9 mouse cellular contexts compared by ENCODE assay signal in the genomic region with DNA sequence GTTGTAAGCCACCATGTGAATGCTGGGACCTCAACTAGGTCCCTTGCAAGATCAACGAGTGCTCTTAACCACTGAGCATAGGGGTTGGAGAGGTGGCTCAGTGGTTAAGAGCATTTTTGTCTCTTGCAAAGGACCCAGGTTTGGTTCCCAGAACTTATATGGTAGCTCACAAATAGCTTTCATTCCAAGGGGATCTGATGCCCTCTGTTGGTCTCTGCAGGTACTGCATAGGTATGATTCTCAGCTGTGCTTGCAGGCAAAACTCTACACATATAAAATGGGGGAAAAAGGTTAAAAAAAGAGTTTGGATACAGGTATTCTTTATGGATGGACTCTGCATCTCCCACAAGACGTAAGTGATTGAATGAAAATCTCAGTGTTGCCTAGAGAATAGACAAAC. TPM values are rescaled to one million over a fixed set of nuclear protein-coding genes. Genes with fewer than 3 reads are reported as not detected.
DNase-seq lines count a peak whose midpoint lies in the region; ATAC-seq and TF ChIP-seq lines count a peak whose summit lies in the region.
"Had no signal": no experiment of that assay in that cellular context is flagged by ENCODE, and none has a peak within 500 bp of the region (broad histone marks: within the 10 kb centered on the region; RNA-seq: fewer than 3 reads in every experiment).

No protein-coding gene starts in this region.

- no peak overlapping the region for H3K9ac ChIP-seq in forebrain, postnatal 0 days
- H3K9ac ChIP-seq in forebrain, embryonic 16.5 days (replicated peaks; ENCODE audit: low read depth, low read length): no peak overlapping the region
- H3K9ac ChIP-seq in forebrain, embryonic 12.5 days: no peak overlapping the region
- H3K9ac ChIP-seq: midbrain, embryonic 12.5 days had no signal

- H3K27me3 ChIP-seq in forebrain, postnatal 0 days (ENCODE audit: insufficient read depth, low read length): no peaks in the 10 kb centered on the region
- no peaks in the 10 kb centered on the region for H3K27me3 ChIP-seq in forebrain, embryonic 16.5 days (replicated peaks; ENCODE audit: control insufficient read depth, insufficient read depth, low read length)
- no peaks in the 10 kb centered on the region for H3K27me3 ChIP-seq in forebrain, embryonic 12.5 days
- H3K27me3 ChIP-seq: midbrain, embryonic 12.5 days had no signal

- 65% methylated on average over 2 of the region's 2 CpGs for whole genome bisulfite sequencing in forebrain, postnatal 0 days
- WGBS in forebrain, embryonic 16.5 days: 63% methylated on average over 2 of the region's 2 CpGs
- WGBS in forebrain, embryonic 12.5 days: 70% methylated on average over 2 of the region's 2 CpGs

- no peaks in the 10 kb centered on the region for H3K36me3 ChIP-seq in forebrain, postnatal 0 days (ENCODE audit: insufficient read depth)
- no peaks in the 10 kb centered on the region for H3K36me3 ChIP-seq in forebrain, embryonic 16.5 days (ENCODE audit: control insufficient read depth, insufficient read depth)
- H3K36me3 ChIP-seq in forebrain, embryonic 12.5 days (replicated peaks): no peaks in the 10 kb centered on the region
- H3K36me3 ChIP-seq: midbrain, embryonic 12.5 days had no signal

- no peak for DNase-seq in forebrain, postnatal 0 days
- DNase-seq in 416B (ENCODE audit: low read depth): peak; percentile 65
- DNase-seq in adrenal gland, postnatal 36 days: peak; percentile 34 to 50
- peak; percentile 48 for DNase-seq in lung, postnatal 36 days
- DNase-seq in layer of hippocampus, adult 11-12 months (ENCODE audit: low spot score): no peak

- H3K4me1 ChIP-seq in forebrain, postnatal 0 days (ENCODE audit: insufficient read depth): peaks cover 7% of the 10 kb centered on the region
- peaks cover 3% of the 10 kb centered on the region for H3K4me1 ChIP-seq in forebrain, embryonic 16.5 days (replicated peaks; ENCODE audit: control insufficient read depth, insufficient read depth, low read length)
- peaks cover 11% of the 10 kb centered on the region; the same call in 1 of the 2 replicates for H3K4me1 ChIP-seq in forebrain, embryonic 12.5 days

- peak; percentile 44 for TF ChIP-seq CTCF in forebrain, postnatal 0 days (IDR thresholded peaks at IDR 0.05; ENCODE audit: low read depth)

- ATAC-seq in forebrain, postnatal 0 days: no peak
- ATAC-seq in forebrain, embryonic 16.5 days: no peak
- ATAC-seq in forebrain, embryonic 12.5 days (ENCODE audit: low FRiP score): no peak
- no peak; the same call in 1 of the 2 replicates for ATAC-seq in megakaryocyte-erythroid progenitor cell, adult 5-6 weeks (replicated peaks; ENCODE audit: low FRiP score, low TSS enrichment, poor library complexity, severe bottlenecking)

- H3K9me3 ChIP-seq in forebrain, postnatal 0 days (ENCODE audit: low read length): no peaks in the 10 kb centered on the region
- H3K9me3 ChIP-seq in forebrain, embryonic 16.5 days (ENCODE audit: control insufficient read depth, low read length): no peaks in the 10 kb centered on the region
- H3K9me3 ChIP-seq in forebrain, embryonic 12.5 days: no peaks in the 10 kb centered on the region
- H3K9me3 ChIP-seq: midbrain, embryonic 12.5 days had no signal

- H3K27ac ChIP-seq in forebrain, postnatal 0 days (ENCODE audit: low read depth, low read length): no peak overlapping the region
- no peak overlapping the region for H3K27ac ChIP-seq in forebrain, embryonic 16.5 days (ENCODE audit: low read length)
- no peak overlapping the region for H3K27ac ChIP-seq in forebrain, embryonic 12.5 days
- H3K27ac ChIP-seq: midbrain, embryonic 12.5 days had no signal

- H3K4me2 ChIP-seq in forebrain, postnatal 0 days (ENCODE audit: low read depth): no peak overlapping the region
- H3K4me2 ChIP-seq in forebrain, embryonic 16.5 days (ENCODE audit: low read length): no peak overlapping the region
- no peak overlapping the region for H3K4me2 ChIP-seq in forebrain, embryonic 12.5 days
- H3K4me2 ChIP-seq: midbrain, embryonic 12.5 days had no signal

- H3K4me3 ChIP-seq in forebrain, postnatal 0 days (ENCODE audit: low read depth, low read length): no peak overlapping the region
- no peak overlapping the region for H3K4me3 ChIP-seq in forebrain, embryonic 16.5 days (replicated peaks; ENCODE audit: low read length)
- no peak overlapping the region for H3K4me3 ChIP-seq in forebrain, embryonic 12.5 days (replicated peaks)
- H3K4me3 ChIP-seq: midbrain, embryonic 12.5 days had no signal

RNA-seq across cellular contexts. Expression of gene Rab29, which starts 15.8 kb away (rescaled TPM):
- total RNA-seq in forebrain, postnatal 0 days (2014; rRNA removed): 7.9 and 9.1 TPM in 2 replicates
- 9.3 and 9.8 TPM in 2 replicates for polyA plus RNA-seq in forebrain, postnatal 0 days (2015; fragmentation: Nextera tagmentation; extraction: Ambion mirVana)
- 8.8 and 9.0 TPM in 2 replicates for polyA plus RNA-seq in forebrain, embryonic 16.5 days (2015; fragmentation: Nextera tagmentation; extraction: Ambion mirVana)
- total RNA-seq in adrenal gland, postnatal 36 days (2021): 10 to 100 TPM; 16.1 to 23.0 TPM
- polyA plus RNA-seq in forebrain, embryonic 12.5 days (2016; fragmentation: Nextera tagmentation; extraction: Ambion mirVana): 9.7 and 10.7 TPM in 2 replicates
- 7.9 and 18.1 TPM in 2 replicates for total RNA-seq in megakaryocyte-erythroid progenitor cell, adult 5-6 weeks (2014; fragmentation: Nextera tagmentation)
- total RNA-seq in megakaryocyte-erythroid progenitor cell, adult 5-6 weeks (2017): 10.1 and 10.9 TPM in 2 replicates

RNA-seq across cellular contexts. Expression of gene Nucks1, which starts 27.5 kb away (rescaled TPM):
- total RNA-seq in forebrain, postnatal 0 days (2014; rRNA removed): 135 and 159 TPM in 2 replicates
- polyA plus RNA-seq in forebrain, postnatal 0 days (2015; fragmentation: Nextera tagmentation; extraction: Ambion mirVana): 42.6 and 56.4 TPM in 2 replicates
- 59.4 and 66.7 TPM in 2 replicates for polyA plus RNA-seq in forebrain, embryonic 16.5 days (2015; fragmentation: Nextera tagmentation; extraction: Ambion mirVana)
- 100 to 1,000 TPM; 140 to 150 TPM for total RNA-seq in adrenal gland, postnatal 36 days (2021)
- 129 and 137 TPM in 2 replicates for polyA plus RNA-seq in forebrain, embryonic 12.5 days (2016; fragmentation: Nextera tagmentation; extraction: Ambion mirVana)
- 155 and 223 TPM in 2 replicates for total RNA-seq in megakaryocyte-erythroid progenitor cell, adult 5-6 weeks (2014; fragmentation: Nextera tagmentation)
- total RNA-seq in megakaryocyte-erythroid progenitor cell, adult 5-6 weeks (2017): 308 and 361 TPM in 2 replicates

RNA-seq across cellular contexts. Expression of gene Slc41a1, which starts 55.5 kb away (rescaled TPM):
- 28.7 and 39.5 TPM in 2 replicates for total RNA-seq in forebrain, postnatal 0 days (2014; rRNA removed)
- polyA plus RNA-seq in forebrain, postnatal 0 days (2015; fragmentation: Nextera tagmentation; extraction: Ambion mirVana): 16.6 and 19.7 TPM in 2 replicates
- 15.4 and 20.8 TPM in 2 replicates for polyA plus RNA-seq in forebrain, embryonic 16.5 days (2015; fragmentation: Nextera tagmentation; extraction: Ambion mirVana)
- total RNA-seq in adrenal gland, postnatal 36 days (2021): 10 to 100 TPM; 38.3 to 59.0 TPM
- polyA plus RNA-seq in forebrain, embryonic 12.5 days (2016; fragmentation: Nextera tagmentation; extraction: Ambion mirVana): 10.2 and 11.5 TPM in 2 replicates
- 4.1 and 5.2 TPM in 2 replicates for total RNA-seq in megakaryocyte-erythroid progenitor cell, adult 5-6 weeks (2014; fragmentation: Nextera tagmentation)
- total RNA-seq in megakaryocyte-erythroid progenitor cell, adult 5-6 weeks (2017): 6.1 and 8.2 TPM in 2 replicates

Comparison
In these comparisons a context has a peak if more than half of its experiments do, and no peak if none do; other contexts are left out.
1. DNase-seq: peak in 416B (single experiment), adrenal gland, postnatal 36 days (2 of 2) and lung, postnatal 36 days (single experiment); none in forebrain, postnatal 0 days (single experiment) and layer of hippocampus, adult 11-12 months (single experiment).